Mouse (Mus musculus) layer of hippocampus, adult 8-10 months (tissue): ENCODE measurements around the gene Cdan1. TPM values are rescaled to one million over a fixed set of nuclear protein-coding genes. Genes with fewer than 3 reads are reported as not detected.

Source experiments
- total RNA-seq, 4 experiments: library from RNA; stranded (reverse); gene quantifications; 2 replicates each; pipeline ENCODE4 v1.2.4; 2022

Gene Cdan1
- total RNA-seq, 4 experiments from 2014 or later, result 27.0 to 35.3 (median 29.6) TPM

Other genes starting within 250 kb of the Cdan1 start
- gene Haus2, start 240.7 kb downstream of the Cdan1 start, total RNA-seq, result 10 to 100 TPM; 14.3 to 16.0 (median 15.3) TPM
- gene Lrrc57, start 240.6 kb downstream of the Cdan1 start, total RNA-seq, result 10 to 100 TPM; 25.7 to 36.2 (median 33.4) TPM
- gene Stard9, start 221.0 kb downstream of the Cdan1 start, total RNA-seq, result 10 to 100 TPM; 10.1 to 13.8 (median 12.9) TPM
- gene Ttbk2, start 476 bp upstream of the Cdan1 start, total RNA-seq, result 10 to 100 TPM; 63.7 to 77.3 (median 72.4) TPM
- gene Ubr1, start 120.6 kb upstream of the Cdan1 start, total RNA-seq, result 10 to 100 TPM; 40.8 to 45.5 (median 45.0) TPM
- 10 to 100 TPM; 21.9 to 27.6 (median 23.4) TPM for gene Tmem62, start 126.9 kb upstream of the Cdan1 start, total RNA-seq
- 10 to 100 TPM; 57.5 to 64.4 (median 61.0) TPM for gene Ccndbp1, start 158.3 kb upstream of the Cdan1 start, total RNA-seq
- not detected for gene Epb42, start 186.9 kb upstream of the Cdan1 start, total RNA-seq
- gene Tgm5, start 235.7 kb upstream of the Cdan1 start, total RNA-seq, result not detected